Mouse (Mus musculus) olfactory bulb, adult 2 months (tissue): Measurements from ENCODE around the gene Foxp1.

ENCODE experiments used
- CTCF ChIP-seq: fragments of 200-500 bp; IDR thresholded peaks from 2 replicates; pipeline ENCODE4 v1.5.1; 2012; ENCODE audit warnings: low read depth, mild to moderate bottlenecking, low read length, moderate library complexity; ENCODE audit not compliant: insufficient read depth
- POLR2A ChIP-seq: fragments of 200-500 bp; IDR thresholded peaks from 2 replicates; pipeline ENCODE4 v1.6.1; 2012; ENCODE audit warnings: mild to moderate bottlenecking, low read depth, low read length, moderate library complexity; ENCODE audit not compliant: insufficient read depth

DNA sequence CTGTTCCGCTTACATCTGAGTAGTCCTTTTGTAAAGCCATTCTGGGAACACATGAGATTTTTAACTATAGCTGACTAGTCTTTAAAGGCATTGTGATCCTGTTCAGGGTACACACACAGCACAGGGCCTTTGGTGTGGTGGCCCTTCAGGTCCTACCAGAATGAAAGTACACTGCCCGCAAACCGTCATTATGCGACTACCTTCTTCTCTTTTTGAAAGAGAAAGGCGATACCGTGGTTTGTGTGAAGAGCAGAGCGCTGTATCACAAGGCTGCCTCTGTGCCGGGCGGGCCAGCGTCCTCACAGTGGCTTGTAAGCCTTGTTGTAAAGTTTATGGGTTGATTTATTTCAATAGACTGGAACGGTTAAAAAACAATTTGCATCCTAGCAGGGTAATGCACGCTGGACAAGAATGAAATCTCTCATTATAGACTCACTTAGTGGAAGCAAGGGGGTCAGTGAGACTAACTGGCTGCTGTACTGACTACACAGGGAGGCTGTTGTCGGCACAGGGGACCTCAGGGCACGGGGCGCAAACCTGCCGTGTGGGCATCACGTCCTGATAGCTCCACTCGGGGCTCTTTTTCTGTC is 589.3 kb downstream of the Foxp1 start:
- no peak for TF ChIP-seq CTCF
- TF ChIP-seq POLR2A, result no peak
